Mouse (Mus musculus): ENCODE measurements around the gene Atcay.

DNA sequence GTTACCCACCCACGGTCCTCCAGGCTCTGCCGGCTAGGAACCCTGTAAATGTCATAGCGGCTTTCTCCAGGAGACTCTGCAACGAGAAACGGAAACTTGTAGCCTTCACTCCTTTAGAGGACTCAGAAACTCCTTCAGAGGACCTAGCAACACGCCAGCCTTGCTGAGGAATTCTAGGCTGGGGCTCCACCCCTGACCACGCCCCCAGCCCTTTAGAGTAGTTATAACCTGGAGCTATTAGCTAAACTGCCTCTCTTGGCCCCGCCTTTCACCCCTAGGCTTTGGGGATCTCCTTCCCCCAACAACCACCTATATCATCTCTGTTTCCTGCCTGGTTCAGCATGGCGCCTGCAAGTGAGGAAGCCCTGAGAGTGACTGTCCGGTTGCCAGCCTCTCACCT, 48.9 kb upstream of the Atcay start:
- no peak for TF ChIP-seq POLR2A (IDR thresholded peaks at IDR 0.05; ENCODE audit: extremely low read depth, insufficient read depth, low read length)
- no peak for TF ChIP-seq CTCF (IDR thresholded peaks at IDR 0.05; ENCODE audit: low read depth, low read length)

All from liver, adult 2 months (tissue).